Mouse (Mus musculus): ENCODE data around the gene App. TPM values are rescaled to one million over a fixed set of nuclear protein-coding genes. Genes with fewer than 3 reads are reported as not detected.
A peak's percentile ranks its signal among the peaks of the same experiment; 100 is the strongest.

Gene App
- total RNA-seq, 2 experiments from 2014 or later = 1,175 to 1,228 TPM

GRCm38 (mm10) chr16:85085902-85086301 is 87.7 kb downstream of the App start:
- H3K4me3 ChIP-seq = no peak overlapping the region
- no peak for TF ChIP-seq CTCF (conservative IDR thresholded peaks at IDR 0.05)
- peak overlapping the region; percentile 49; the same call in 1 of the 2 replicates for H3K27ac ChIP-seq
- DNase-seq (ENCODE audit: low spot score in 2 of 2) = no peak

- H3K27ac ChIP-seq = no peak overlapping the region
- H3K4me3 ChIP-seq = no peak overlapping the region
- no peak for DNase-seq (ENCODE audit: low spot score in 2 of 2)
- no peak for TF ChIP-seq CTCF (conservative IDR thresholded peaks at IDR 0.05)
Observed at GRCm38 (mm10) chr16:85084152-85084551, 89.4 kb downstream of the App start.

- no peak overlapping the region for H3K27ac ChIP-seq
- DNase-seq (ENCODE audit: low spot score in 2 of 2) = no peak
- TF ChIP-seq CTCF (conservative IDR thresholded peaks at IDR 0.05) = no peak
- no peak overlapping the region for H3K4me3 ChIP-seq
Observed at GRCm38 (mm10) chr16:85075330-85075729, 98.2 kb downstream of the App start.

DNA sequence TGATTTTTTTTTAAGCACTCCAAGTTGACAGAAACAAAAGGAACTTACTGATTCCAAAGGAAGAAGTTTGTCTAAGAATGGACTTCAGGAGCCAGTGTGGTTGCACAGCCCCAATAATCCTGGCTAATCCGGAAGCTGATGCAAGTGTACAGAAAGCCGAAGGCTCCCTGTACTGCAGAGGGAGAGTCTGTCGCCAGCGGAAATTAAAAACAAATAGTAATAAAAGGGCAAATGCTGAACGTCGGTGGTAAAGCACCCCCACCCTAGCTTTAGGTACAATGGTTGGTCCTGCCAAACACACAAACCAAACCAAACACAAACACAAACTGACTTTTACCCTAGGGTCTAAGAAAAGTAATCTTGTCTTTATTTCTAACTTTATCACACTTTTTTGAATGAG is 98.7 kb downstream of the App start:
- no peak overlapping the region for H3K4me3 ChIP-seq
- DNase-seq (ENCODE audit: low spot score in 2 of 2) = no peak
- no peak overlapping the region for H3K27ac ChIP-seq
- TF ChIP-seq CTCF (conservative IDR thresholded peaks at IDR 0.05) = no peak

DNA sequence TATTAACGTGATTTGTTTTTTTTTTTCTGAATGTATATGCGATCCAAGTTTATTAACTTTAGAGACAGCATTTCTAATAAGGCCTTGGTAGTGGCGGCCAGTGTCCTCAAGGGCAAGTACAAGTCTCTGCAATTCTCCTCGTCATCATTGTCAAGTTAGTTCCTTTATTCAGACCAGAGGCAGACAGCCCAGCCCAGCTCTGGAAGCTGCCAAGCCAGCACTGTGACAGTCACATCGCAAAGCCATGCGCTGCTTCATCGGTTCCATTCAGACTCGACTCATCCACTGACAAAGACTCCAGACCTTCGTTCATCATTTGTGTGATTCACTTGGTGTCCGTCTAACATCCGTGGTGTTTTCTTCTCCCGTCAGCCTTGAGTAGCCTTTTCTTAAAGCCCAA is 100.9 kb downstream of the App start:
- 0 out of 2 replicates have a peak, but pooled peaks have one; percentile 3 for TF ChIP-seq CTCF (conservative IDR thresholded peaks at IDR 0.05)
- DNase-seq (ENCODE audit: low spot score in 2 of 2) = no peak
- peak overlapping the region; percentile 59 for H3K27ac ChIP-seq
- no peak overlapping the region; the same call in 1 of the 2 replicates for H3K4me3 ChIP-seq

DNA sequence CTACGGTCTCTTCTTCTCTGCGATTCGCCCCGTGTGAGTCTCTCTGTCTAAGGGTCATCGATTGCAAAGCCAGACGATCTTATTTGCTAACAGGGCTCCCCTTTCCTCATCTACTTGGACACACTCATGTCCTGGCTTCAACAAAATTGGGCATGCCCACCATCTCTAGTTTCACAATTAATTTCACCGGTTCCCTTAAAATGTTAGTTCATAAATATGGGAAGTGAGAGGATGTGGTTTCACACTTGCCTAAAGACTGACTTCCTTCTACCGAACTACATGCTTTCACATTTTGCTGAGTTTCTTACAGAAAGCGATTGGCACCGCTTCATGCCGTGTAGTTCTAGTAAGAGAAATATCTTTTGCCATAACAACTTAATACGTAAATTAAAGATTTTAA is 101.8 kb downstream of the App start:
- no peak for TF ChIP-seq CTCF (conservative IDR thresholded peaks at IDR 0.05)
- Histone ChIP-seq H3K4me3 (no peak overlapping the region), H3K27ac (no peak overlapping the region; the same call in 1 of the 2 replicates)
- DNase-seq (ENCODE audit: low spot score in 2 of 2) = no peak

DNA sequence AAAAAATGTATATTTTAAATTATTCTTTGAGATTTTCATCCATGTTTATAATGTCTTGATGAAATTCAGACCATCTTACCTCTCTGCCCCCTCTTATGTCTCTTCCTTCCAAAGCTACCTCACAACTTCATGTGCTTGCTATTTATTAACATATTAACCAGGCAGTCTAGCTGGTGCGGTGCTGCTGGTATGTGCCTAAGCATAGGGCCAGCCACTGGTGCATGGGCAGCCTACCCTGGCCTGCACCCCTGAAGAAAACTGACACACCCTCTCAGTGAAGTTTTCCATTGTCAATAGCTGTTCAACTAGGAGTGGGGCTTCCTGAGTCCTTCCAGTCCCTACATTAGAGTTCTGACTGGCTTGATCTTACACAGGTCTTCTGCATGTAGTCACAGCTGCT is 102.3 kb downstream of the App start:
- Histone ChIP-seq H3K4me3 (no peak overlapping the region), H3K27ac (no peak overlapping the region; the same call in 1 of the 2 replicates)
- TF ChIP-seq CTCF (conservative IDR thresholded peaks at IDR 0.05) = no peak
- DNase-seq (ENCODE audit: low spot score in 2 of 2) = no peak

- no peak for DNase-seq (ENCODE audit: low spot score in 2 of 2)
- no peak overlapping the region for H3K4me3 ChIP-seq
- peak overlapping the region; percentile 64 for H3K27ac ChIP-seq
- no peak for TF ChIP-seq CTCF (conservative IDR thresholded peaks at IDR 0.05)
Observed at GRCm38 (mm10) chr16:85067254-85067893, 106.2 kb downstream of the App start.

- DNase-seq (ENCODE audit: low spot score in 2 of 2) = no peak
- H3K27ac ChIP-seq = peak overlapping the region; percentile 64
- no peak overlapping the region for H3K4me3 ChIP-seq
- no peak for TF ChIP-seq CTCF (conservative IDR thresholded peaks at IDR 0.05)
Observed at GRCm38 (mm10) chr16:85066227-85066626, 107.3 kb downstream of the App start.

DNA sequence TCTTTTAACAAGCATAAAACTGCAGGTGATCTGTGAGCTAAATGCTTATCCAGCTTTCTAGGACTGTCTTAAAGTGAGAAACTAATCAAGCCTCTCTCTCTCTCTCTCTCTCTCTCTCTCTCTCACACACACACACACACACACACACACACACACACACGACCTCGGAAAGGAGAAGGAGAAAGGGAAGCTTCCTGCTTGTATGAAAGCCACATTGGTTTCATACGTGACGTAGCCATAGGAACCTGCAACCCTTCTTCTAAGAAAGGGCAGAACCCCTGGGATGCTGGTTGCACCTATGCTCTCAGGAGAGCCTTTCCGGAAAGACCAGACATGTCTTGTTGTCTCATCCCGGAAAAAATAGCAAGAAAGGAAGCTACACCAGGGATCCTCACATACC is 108.8 kb downstream of the App start:
- H3K4me3 ChIP-seq = no peak overlapping the region
- no peak overlapping the region for H3K27ac ChIP-seq
- TF ChIP-seq CTCF (conservative IDR thresholded peaks at IDR 0.05) = no peak
- DNase-seq (ENCODE audit: low spot score in 2 of 2) = no peak

DNA sequence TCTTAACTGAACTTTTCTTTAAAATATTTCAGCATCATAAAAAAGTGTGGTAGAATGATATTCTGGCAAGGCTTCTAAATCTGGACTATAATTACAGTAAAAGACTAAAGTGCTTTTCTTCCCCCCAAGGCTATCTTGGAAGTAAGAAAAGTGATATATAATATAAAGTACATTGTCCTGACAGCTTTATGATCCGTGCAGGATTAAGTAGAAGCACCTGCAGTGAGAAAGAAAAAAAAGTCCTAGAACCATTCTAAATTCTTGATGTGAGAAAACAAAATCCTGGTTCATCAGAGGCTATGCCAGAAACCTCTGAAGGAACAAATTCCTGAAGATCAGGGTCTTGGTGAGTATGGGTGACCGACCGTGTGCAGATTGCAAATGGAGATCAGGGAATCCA is 110.8 kb downstream of the App start:
- TF ChIP-seq CTCF (conservative IDR thresholded peaks at IDR 0.05) = no peak
- DNase-seq (ENCODE audit: low spot score in 2 of 2) = no peak
- no peak overlapping the region for H3K4me3 ChIP-seq
- no peak overlapping the region for H3K27ac ChIP-seq

DNA sequence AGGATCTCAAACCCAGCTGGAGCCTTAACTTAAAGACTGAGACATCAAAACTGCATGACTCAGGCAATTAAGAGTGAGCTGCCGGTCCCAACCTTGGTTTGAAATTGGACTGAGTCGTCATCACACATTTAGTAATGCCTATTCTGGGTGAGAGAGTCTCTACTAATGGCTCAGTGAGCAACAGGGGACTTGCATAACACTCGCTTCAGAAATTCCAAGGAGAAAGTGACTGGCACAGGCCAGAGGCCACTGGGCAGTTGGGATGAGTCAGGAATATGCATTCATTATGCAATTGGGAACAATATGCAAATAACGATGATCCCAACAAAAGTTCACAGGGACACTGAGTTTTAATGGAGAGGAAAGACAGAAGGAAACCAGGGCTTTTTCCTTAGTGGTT is 111.8 kb downstream of the App start:
- DNase-seq (ENCODE audit: low spot score in 2 of 2) = no peak
- no peak overlapping the region for H3K4me3 ChIP-seq
- no peak overlapping the region for H3K27ac ChIP-seq
- no peak for TF ChIP-seq CTCF (conservative IDR thresholded peaks at IDR 0.05)

GRCm38 (mm10) chr16:85058138-85058537 is 115.4 kb downstream of the App start:
- Histone ChIP-seq H3K27ac (peak overlapping the region; percentile 53; the same call in 1 of the 2 replicates), H3K4me3 (no peak overlapping the region)
- no peak for DNase-seq (ENCODE audit: low spot score in 2 of 2)
- TF ChIP-seq CTCF (conservative IDR thresholded peaks at IDR 0.05) = no peak

DNA sequence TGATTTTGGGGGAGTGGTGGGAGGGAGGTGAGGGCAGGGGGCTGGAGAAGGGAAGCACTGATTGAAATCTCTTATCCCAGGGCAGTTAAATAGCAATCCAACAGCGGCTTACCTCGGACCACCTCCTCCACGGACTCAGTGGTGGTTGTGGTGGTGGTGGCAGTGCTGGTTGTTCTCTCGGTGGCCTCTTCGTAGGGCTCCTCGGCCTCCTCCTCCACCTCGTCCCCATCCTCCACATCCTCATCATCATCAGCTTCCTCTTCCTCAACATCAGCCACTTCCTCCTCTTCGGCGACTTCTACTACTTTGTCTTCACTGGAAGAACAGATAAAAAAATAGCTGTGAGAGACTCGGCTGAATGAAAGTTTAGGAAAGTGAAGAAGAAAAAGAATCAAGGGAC is 117.4 kb downstream of the App start:
- no peak overlapping the region for H3K4me3 ChIP-seq
- DNase-seq (ENCODE audit: low spot score in 2 of 2) = no peak
- no peak overlapping the region for H3K27ac ChIP-seq
- TF ChIP-seq CTCF (conservative IDR thresholded peaks at IDR 0.05) = no peak

Measured in layer of hippocampus, adult 2 months (tissue).